Mouse (Mus musculus) urinary bladder, adult 2 months (tissue): ENCODE results near the gene Lep. TPM values are rescaled to one million over a fixed set of nuclear protein-coding genes. Genes with fewer than 3 reads are reported as not detected.

Source experiments
- DNase-seq: peaks from one replicate; pipeline ENCODE4 v3.0.0; 2022; ENCODE audit warnings: low spot score
- polyA plus RNA-seq: library from polyadenylated mRNA; depleted of rRNA; stranded (reverse); fragments of >200 nt; gene quantifications from 2 replicates; pipeline ENCODE4 v1.2.3, GENCODE M21; 2012; rRNA removed

Gene Lep
- polyA plus RNA-seq = 1.4 and 4.8 TPM in 2 replicates

DNA sequence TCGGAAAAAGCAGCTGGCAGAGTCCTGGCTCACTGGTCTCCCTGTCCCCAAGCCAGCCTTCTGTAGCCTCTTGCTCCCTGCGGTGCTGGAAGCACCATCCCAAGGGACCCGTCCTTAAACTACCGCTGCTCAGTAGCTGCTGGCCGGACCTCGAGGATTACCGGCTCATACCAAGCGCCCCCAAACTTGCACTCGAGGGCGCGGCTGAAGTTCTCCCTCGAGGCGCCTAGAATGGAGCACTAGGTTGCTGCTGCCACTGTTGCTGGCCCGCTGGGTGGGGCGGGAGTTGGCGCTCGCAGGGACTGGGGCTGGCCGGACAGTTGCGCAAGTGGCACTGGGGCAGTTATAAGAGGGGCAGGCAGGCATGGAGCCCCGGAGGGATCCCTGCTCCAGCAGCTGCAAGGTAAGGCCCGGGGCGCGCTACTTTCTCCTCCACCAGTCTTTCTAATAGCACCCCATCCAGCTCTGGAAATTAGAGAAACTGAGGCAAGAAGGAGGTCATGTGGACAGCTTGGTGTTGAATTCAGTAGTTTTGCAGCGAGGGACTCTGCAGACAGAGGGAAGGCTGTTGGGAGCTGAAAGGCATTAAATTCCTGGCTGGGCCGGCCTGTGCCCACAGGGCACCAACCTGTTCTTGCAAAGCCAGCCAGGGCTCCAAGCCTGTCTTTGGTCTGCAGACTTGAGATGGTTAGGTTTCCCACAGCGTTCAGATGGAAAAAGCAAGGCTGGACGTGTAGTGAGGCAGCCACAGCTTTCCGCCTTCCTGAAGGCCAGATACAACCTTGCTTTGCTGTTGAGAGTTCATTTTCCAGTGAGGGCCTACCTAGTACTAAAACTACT is at the start of gene Lep:
Gene Lep, plus strand, starts transcription at position 375 of the 840 bp plus-strand sequence.
- DNase-seq = no peak

DNA sequence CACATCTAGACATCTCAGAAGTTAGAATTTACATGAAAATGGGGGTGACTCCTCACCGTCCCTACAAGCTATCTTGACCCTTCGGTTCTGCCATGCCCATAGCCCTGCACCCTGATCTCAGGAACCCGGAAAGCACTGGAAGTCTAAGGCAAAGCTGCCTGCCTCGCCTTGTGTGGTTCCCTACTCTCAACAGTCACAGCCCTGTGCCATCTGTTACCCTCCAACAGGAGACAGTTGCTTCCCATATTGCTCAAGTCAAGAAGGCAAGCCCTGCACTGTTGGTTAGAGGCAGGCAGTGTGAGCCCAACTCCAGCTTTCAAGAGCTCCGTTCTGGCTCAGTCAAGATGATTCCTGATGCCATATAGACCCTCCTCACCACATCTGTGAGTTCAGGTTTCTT is 48.4 kb upstream of the Lep start:
- no peak for DNase-seq

DNA sequence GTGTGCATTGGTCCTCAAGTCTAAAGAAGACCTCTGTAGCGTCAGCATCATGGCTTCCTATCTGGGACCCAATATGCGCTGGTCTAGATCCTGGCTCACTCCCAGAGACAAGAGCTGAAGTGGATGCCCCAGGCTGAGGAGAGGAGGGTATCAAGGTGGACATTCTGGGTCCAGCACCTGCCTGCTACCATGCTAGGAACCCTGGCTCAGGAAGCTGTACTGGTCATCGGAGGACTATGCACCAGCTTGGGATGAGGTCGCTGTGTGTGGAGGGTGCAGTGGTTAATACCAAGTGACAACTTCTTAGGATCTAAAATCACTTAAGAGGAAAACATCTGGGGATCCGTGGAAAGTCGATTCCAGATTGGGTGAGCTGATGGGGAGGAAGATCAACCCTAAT is 46.8 kb upstream of the Lep start:
- no peak for DNase-seq

DNA sequence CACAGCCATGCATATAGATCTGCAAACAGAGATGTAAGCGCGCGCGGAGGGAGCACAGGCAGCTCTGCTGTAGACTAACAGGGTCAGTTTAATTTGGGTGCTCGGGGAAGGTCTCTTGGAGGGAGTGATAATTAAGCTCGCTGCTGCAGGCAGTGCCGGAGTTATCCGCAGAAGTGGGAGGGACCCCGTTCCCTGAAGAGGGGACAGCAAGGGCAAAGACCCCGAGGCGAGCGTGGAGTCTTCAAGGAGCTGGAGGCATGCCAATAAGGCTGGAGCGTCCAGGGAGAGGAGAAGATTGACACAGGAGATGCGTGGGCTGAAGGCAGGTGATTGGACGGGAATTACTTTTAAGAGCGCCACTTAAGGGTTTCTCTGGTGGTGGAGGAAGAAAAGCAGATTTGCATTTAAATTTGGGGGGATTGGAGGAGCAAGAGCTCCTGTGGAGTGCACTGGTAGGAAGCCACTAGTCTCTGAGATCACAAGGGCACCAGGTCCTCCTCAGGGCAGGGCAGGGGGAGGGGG is 43.1 kb upstream of the Lep start:
- DNase-seq = no peak

GRCm38 (mm10) chr6:29019756-29020720 is 40.0 kb upstream of the Lep start:
- no peak for DNase-seq

DNA sequence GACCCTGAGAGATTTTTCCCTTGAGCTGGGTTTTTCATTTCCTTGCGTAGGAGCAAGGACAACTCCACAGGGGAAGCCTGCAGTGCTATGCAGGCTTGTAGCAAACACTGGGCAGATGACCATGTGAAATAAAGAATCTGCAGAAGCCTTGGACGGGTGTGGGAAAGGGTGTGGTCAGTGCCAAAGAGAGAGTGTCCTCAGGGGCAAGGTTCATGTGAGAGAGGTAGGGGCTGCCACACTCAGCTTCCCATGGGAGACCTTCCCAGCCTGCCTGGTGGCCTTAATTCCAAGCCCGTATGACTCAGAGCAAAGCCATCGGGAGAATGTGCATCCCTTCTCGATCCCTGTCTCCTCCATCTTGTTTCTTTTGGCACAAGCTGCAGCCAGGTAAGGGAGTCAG is 39.1 kb upstream of the Lep start:
- DNase-seq = no peak

GRCm38 (mm10) chr6:29021501-29021900 is 38.5 kb upstream of the Lep start:
- DNase-seq = no peak

DNA sequence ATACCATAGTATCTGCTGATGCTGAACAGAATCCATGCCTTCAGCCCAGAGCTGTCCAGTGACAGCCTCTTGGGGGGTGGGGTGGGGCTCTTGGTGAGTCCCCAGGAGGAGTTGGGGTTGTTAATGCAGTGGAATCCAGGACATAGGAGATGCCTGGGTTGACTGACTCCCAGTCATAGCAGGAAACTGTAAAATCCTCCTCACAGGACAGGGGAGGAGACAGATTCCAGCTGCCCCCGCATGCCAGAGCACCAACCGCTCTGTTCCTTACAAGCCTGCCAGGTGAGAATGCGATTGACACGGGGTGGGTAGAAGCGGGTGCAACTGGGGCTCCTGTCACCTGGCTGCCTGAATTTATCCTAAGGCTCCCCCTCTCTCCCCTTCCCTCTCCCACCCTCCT is 37.9 kb upstream of the Lep start:
- DNase-seq = no peak

GRCm38 (mm10) chr6:29023206-29023967 is 36.6 kb upstream of the Lep start:
- DNase-seq = no peak

DNA sequence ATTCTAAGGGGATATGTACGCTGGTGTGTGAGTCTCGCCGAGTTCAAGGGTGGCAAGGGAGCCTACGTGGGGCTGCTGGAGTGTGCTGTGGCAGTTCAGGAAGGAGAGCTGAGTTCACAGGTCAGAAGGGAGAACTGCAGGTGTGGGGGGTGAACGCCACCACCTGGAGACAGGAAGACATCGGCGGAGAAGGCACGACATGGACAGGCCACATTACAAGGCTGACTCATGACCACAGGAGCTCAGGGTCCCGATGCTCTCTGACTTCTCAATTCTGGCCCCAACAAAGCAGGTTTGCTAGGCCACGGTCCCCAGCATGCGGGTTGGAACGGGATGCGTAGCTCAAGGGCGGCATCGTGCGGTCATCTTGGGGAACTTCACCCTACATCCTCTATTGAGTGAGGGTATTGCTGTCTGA is 36.0 kb upstream of the Lep start:
- peak; percentile 53 for DNase-seq

- no peak for DNase-seq
Measured at GRCm38 (mm10) chr6:29025796-29026482, 34.1 kb upstream of the Lep start.

GRCm38 (mm10) chr6:29026766-29027165 is 33.3 kb upstream of the Lep start:
- no peak for DNase-seq

GRCm38 (mm10) chr6:29028129-29028528 is 31.9 kb upstream of the Lep start:
- no peak for DNase-seq

- DNase-seq = no peak
Measured at GRCm38 (mm10) chr6:29029521-29029920, 30.5 kb upstream of the Lep start.

GRCm38 (mm10) chr6:29031216-29031615 is 28.8 kb upstream of the Lep start:
- no peak for DNase-seq

DNA sequence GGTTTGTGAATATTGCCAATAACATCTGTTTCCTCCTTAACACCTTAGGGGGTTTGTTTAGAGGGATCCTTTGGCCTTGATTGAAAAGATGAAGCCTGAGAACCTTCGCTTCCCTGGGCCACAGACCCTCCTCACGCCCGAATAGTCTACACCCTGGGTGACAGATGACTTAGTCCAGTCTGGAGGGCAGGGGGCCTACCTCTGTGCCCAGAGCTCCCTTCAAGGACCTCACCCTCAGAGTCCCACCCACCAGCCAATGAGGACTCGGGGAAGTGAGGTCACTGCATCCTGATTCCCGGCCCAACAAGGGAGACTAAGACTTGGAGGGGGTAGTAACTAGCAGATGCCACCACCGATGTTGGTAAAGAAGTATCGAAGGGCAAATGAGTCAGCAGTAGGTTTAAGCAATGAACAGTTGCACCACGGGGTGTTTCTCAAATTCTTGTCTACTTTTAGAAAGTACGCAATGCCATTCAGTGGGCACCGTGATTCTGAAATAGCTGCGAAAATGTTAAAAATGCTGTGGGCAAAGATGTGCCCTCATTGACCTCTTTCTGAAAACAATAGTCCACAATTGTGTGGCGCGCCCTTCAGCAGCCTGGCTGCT is 28.2 kb upstream of the Lep start:
- no peak for DNase-seq

DNA sequence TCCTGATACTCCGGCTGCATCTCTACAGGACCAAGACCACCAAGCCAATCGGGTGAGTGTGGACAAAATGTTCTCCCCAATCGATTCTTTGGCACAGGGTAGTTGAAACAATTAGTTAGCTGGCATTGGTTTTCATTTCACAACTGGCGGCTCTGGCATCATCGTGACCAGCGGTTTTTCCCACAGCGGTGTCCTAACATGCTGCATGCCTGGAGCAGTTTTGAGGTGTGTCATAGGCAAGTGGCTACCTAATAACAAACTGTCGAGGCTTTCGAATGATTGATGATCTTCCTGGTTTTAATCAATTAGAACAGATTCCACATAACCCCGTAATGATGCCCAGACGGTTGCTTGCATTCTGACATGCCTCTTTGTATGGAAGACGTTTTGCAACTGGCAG is 27.6 kb upstream of the Lep start:
- DNase-seq = no peak

GRCm38 (mm10) chr6:29033981-29034646 is 25.9 kb upstream of the Lep start:
- DNase-seq = no peak

DNA sequence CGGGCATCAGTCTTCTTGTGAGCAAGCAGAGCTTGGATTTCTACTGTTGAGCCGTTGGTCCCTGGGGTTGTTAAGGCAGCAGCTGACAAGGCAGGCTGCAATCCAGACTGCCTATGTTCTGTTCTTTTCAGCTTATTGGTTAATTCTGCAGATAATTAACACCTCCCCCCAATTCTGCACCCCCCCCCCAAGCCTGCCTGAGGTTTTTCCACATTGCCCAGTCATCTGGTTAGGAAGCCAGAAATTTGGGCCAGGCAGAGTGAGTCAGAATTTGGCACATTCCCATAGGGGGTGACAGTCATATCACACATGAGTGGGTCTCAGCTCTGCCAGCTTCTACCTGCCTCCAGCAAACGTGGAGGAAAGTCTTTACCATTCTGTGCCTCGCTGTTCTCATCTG is 23.3 kb upstream of the Lep start:
- no peak for DNase-seq

DNA sequence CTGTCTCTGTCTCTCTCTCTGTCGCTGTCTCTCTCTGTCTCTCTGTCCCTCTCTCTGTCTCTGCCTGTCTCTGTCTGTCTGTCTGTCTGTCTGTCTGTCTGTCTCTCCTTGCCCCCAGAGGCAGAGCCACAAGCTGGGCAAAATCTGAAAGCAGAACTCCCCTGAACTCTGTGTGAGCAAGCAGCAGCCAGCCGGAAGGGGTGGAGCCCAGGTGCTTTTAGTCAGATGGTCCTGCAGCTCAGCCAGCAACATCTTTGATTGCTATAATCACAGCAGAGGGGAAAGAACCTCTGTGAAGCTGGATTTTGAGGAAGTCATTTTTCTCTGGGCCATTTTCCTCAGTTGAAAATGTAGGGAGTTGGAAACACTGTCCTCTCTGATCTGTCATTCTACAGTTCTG is 19.8 kb upstream of the Lep start:
- no peak for DNase-seq
